In the genomic region with DNA sequence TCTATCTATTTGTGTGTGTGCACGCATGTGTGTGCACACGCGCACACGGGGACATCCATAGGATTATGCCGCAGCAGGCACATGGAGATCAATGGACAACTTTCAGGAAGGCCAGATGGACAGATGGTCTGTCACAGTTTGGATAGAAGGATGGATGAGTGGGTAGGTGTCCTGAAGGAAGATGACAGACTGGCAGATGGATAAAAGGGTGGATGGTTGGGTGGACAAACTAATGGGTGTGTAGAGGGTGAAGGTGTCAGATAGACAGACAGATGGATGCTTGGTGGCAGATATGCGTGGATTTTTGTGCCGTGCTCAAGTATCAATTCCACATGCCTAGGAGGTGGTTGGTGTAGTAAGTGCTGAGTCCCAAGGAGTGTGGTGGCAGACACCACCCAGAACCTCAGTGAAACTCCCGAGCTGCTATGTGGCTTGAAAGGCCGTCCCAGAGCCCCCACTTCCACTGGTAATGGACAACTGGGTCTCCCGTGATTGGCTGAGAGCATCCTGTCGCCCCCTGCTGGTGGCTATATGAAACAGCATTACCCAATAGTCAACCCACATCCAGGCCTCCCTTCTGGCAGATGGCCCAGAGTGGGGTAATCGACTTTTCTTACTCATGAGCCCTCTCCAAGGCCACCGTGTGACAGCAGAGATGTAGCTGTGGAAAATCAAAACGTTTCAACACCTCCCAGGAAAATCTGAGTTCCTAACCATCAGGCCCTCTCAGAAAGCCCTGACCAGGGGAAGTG, we compare ENCODE assay signal across 9 mouse cellular contexts. TPM values are rescaled to one million over a fixed set of nuclear protein-coding genes. Genes with fewer than 3 reads are reported as not detected.
DNase-seq lines count a peak whose midpoint lies in the region; ATAC-seq and TF ChIP-seq lines count a peak whose summit lies in the region.
"Had no signal": no experiment of that assay in that cellular context is flagged by ENCODE, and none has a peak within 500 bp of the region (broad histone marks: within the 10 kb centered on the region; RNA-seq: fewer than 3 reads in every experiment).

No protein-coding gene starts in this region.

- H3K4me3 ChIP-seq in liver, embryonic 12.5 days = no peak overlapping the region
- no peak overlapping the region for H3K4me3 ChIP-seq in midbrain, postnatal 0 days (ENCODE audit: low read depth, low read length)
- H3K4me3 ChIP-seq: embryonic facial prominence, embryonic 13.5 days had no signal

- TF ChIP-seq CTCF in midbrain, postnatal 0 days (IDR thresholded peaks at IDR 0.05) = peak; percentile 80

- H3K36me3 ChIP-seq in liver, embryonic 12.5 days = no peaks in the 10 kb centered on the region
- H3K36me3 ChIP-seq in midbrain, postnatal 0 days (ENCODE audit: insufficient read depth, low read length) = no peaks in the 10 kb centered on the region
- H3K36me3 ChIP-seq: embryonic facial prominence, embryonic 13.5 days had no signal

- peaks cover 10% of the 10 kb centered on the region for H3K4me1 ChIP-seq in liver, embryonic 12.5 days
- no peaks in the 10 kb centered on the region for H3K4me1 ChIP-seq in midbrain, postnatal 0 days (ENCODE audit: insufficient read depth, low read length)

- H3K9me3 ChIP-seq in liver, embryonic 12.5 days (replicated peaks) = no peaks in the 10 kb centered on the region
- no peaks in the 10 kb centered on the region for H3K9me3 ChIP-seq in midbrain, postnatal 0 days (ENCODE audit: low read length)
- H3K9me3 ChIP-seq: embryonic facial prominence, embryonic 13.5 days had no signal

- no peak for ATAC-seq in liver, embryonic 12.5 days
- ATAC-seq in midbrain, postnatal 0 days (ENCODE audit: low FRiP score) = no peak

- H3K27me3 ChIP-seq in liver, embryonic 12.5 days (replicated peaks) = peaks cover 45% of the 10 kb centered on the region
- H3K27me3 ChIP-seq in midbrain, postnatal 0 days (ENCODE audit: insufficient read depth, low read length) = 0 out of 2 replicates have a peak, but pooled peaks cover 3% of the 10 kb centered on the region

- no peak overlapping the region for H3K9ac ChIP-seq in liver, embryonic 12.5 days
- no peak overlapping the region for H3K9ac ChIP-seq in midbrain, postnatal 0 days (replicated peaks; ENCODE audit: low read length, poor library complexity, severe bottlenecking)
- H3K9ac ChIP-seq: embryonic facial prominence, embryonic 13.5 days had no signal

- peak; percentile 15 for DNase-seq in liver
- DNase-seq in NIH3T3 (ENCODE audit: low read depth) = peak; percentile 72
- DNase-seq in cerebellum, adult 9-11 months = peak; percentile 80
- DNase-seq in gastrocnemius, postnatal 4 days (ENCODE audit: low spot score in 2 of 2) = peak; percentile 40 to 55
- DNase-seq in left cerebral cortex, adult 11 months (ENCODE audit: low spot score) = peak; percentile 31
- peak; percentile 78 for DNase-seq in midbrain, postnatal 0 days (ENCODE audit: low spot score)
- peak; percentile 15 for DNase-seq in yolk sac, embryonic 10.5 days (ENCODE audit: low spot score)

- WGBS in liver, embryonic 12.5 days (ENCODE audit: insufficient replicate concordance) = 47% methylated on average over 14 of the region's 14 CpGs
- WGBS in midbrain, postnatal 0 days = 55% methylated on average over 14 of the region's 14 CpGs

- H3K27ac ChIP-seq in liver, embryonic 12.5 days = no peak overlapping the region
- no peak overlapping the region for H3K27ac ChIP-seq in midbrain, postnatal 0 days (ENCODE audit: low read depth, low read length)
- H3K27ac ChIP-seq: embryonic facial prominence, embryonic 13.5 days had no signal

- H3K4me2 ChIP-seq in liver, embryonic 12.5 days = no peak overlapping the region
- no peak overlapping the region for H3K4me2 ChIP-seq in midbrain, postnatal 0 days (ENCODE audit: low read depth, low read length, poor library complexity, severe bottlenecking)
- H3K4me2 ChIP-seq: embryonic facial prominence, embryonic 13.5 days had no signal

RNA-seq across cellular contexts. Expression of a gene that starts 58.0 kb away (rescaled TPM):
- polyA plus RNA-seq in liver, embryonic 12.5 days (2016; fragmentation: Nextera tagmentation; extraction: Ambion mirVana) = 0.19 and 0.23 TPM in 2 replicates
- total RNA-seq in gastrocnemius, postnatal 4 days (2021) = 1 to 10 TPM; 1.2 to 1.4 TPM
- 26.4 and 28.8 TPM in 2 replicates for total RNA-seq in midbrain, postnatal 0 days (2014; rRNA removed)
- polyA plus RNA-seq in midbrain, postnatal 0 days (2015; fragmentation: Nextera tagmentation; extraction: Ambion mirVana) = 11.7 and 13.2 TPM in 2 replicates

Comparison
In these comparisons a context has a peak if more than half of its experiments do, and no peak if none do; other contexts are left out.
1. DNase-seq: peak in every context shown above with its lines; median percentile 80 in cerebellum, adult 9-11 months; 78 in midbrain, postnatal 0 days; 72 in NIH3T3; 48 in gastrocnemius, postnatal 4 days; 31 in left cerebral cortex, adult 11 months; 15 in liver; 15 in yolk sac, embryonic 10.5 days.
2. RNA of a gene that starts 58.0 kb away (total RNA-seq): 26.4 to 28.8 TPM in midbrain, postnatal 0 days; 1.2 to 1.4 TPM in gastrocnemius, postnatal 4 days; every median in the first group is over 10 times any median in the second.